Mouse (Mus musculus) embryonic facial prominence, embryonic 10.5 days (tissue): Measurements from ENCODE around the gene Negr1. TPM values are rescaled to one million over a fixed set of nuclear protein-coding genes. Genes with fewer than 3 reads are reported as not detected.

Experiments used
- DNase-seq: peaks from one replicate; pipeline ENCODE4 v3.0.0-alpha.2; 2017; ENCODE audit warnings: low spot score
- H3K27ac ChIP-seq: fragments of 300-500 bp; sonication (generic); replicated peaks from 2 replicates; pipeline ENCODE4 v1.5.1; 2016; ENCODE audit warnings: mild to moderate bottlenecking
- H3K27me3 ChIP-seq: fragments of 300-500 bp; sonication (generic); replicated peaks from 2 replicates; pipeline ENCODE4 v1.6.1; 2016; ENCODE audit warnings: low read depth, mild to moderate bottlenecking; ENCODE audit not compliant: poor library complexity, severe bottlenecking
- H3K36me3 ChIP-seq: fragments of 300-500 bp; sonication (generic); replicated peaks from 2 replicates; pipeline ENCODE4 v1.6.1; 2016; ENCODE audit warnings: mild to moderate bottlenecking, moderate library complexity
- H3K4me1 ChIP-seq: fragments of 300-500 bp; sonication (generic); 2 replicates; pipeline ENCODE4 v1.6.1; 2016
- H3K4me3 ChIP-seq: fragments of 300-500 bp; sonication (generic); 2 replicates; pipeline ENCODE4 v1.5.1; 2016; ENCODE audit warnings: mild to moderate bottlenecking, moderate library complexity
- H3K9me3 ChIP-seq: fragments of 300-500 bp; sonication (generic); 2 replicates; pipeline ENCODE4 v1.6.1; 2016; ENCODE audit warnings: mild to moderate bottlenecking
- WGBS: fragments of 180-500 bp; shearing (Covaris S2); methylation state at CpG from one replicate; pipeline ENCODE4 v1.1.7; 2016; 5-methylcytosine and 5-hydroxymethylcytosine counted together
- polyA plus RNA-seq: library from polyadenylated mRNA; unstranded; fragments of >200 nt; fragmentation: Nextera tagmentation; extraction: Ambion mirVana; gene quantifications from 2 replicates; pipeline ENCODE4 v1.2.1, GENCODE M21; 2016

The Negr1 gene
- polyA plus RNA-seq, 1 experiment from 2014 or later, result 3.6 TPM

GRCm38 (mm10) chr3:157268742-157269141, 707.1 kb downstream of the Negr1 start:
- 69% methylated on average over 4 of the region's 4 CpGs for WGBS
- no peak for DNase-seq
- H3K27ac ChIP-seq, result no peak overlapping the region
- H3K9me3 ChIP-seq, result no peaks in the 10 kb centered on the region
- H3K4me1 ChIP-seq, result no peaks in the 10 kb centered on the region
- H3K36me3 ChIP-seq, result no peaks in the 10 kb centered on the region
- no peaks in the 10 kb centered on the region for H3K27me3 ChIP-seq
- H3K4me3 ChIP-seq, result no peak overlapping the region

GRCm38 (mm10) chr3:157272379-157272778, 710.8 kb downstream of the Negr1 start:
- no peak overlapping the region for H3K4me3 ChIP-seq
- no peaks in the 10 kb centered on the region for H3K9me3 ChIP-seq
- H3K27me3 ChIP-seq, result no peaks in the 10 kb centered on the region
- no peak overlapping the region for H3K27ac ChIP-seq
- H3K36me3 ChIP-seq, result no peaks in the 10 kb centered on the region
- no peaks in the 10 kb centered on the region for H3K4me1 ChIP-seq
- no peak for DNase-seq

- no peaks in the 10 kb centered on the region for H3K27me3 ChIP-seq
- no peaks in the 10 kb centered on the region for H3K4me1 ChIP-seq
- H3K27ac ChIP-seq, result no peak overlapping the region
- H3K36me3 ChIP-seq, result no peaks in the 10 kb centered on the region
- no peaks in the 10 kb centered on the region for H3K9me3 ChIP-seq
- no peak overlapping the region for H3K4me3 ChIP-seq
- 77% methylated on average over 1 of the region's 1 CpGs for WGBS
- DNase-seq, result no peak
Observed at GRCm38 (mm10) chr3:157274143-157274542, 712.5 kb downstream of the Negr1 start.

DNA sequence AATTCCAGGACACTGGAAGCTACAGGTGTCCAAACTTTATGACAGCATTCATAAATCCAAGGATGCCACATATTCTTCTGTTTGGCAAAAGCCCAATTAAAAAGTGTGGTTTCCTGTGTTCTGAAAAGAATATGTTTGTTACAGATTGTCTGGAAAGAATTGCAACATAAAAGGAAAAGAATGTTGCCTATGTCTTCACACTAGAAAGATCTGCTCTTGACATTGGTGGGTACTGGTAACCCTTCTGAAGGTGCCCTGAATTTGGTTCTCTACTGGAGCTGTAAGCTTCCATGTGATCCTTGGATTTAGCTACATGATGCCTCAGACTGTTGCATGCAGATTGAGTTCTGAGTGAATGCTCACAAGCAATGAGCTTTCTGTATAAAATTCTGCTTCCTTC, 718.1 kb downstream of the Negr1 start:
- no peak overlapping the region for H3K4me3 ChIP-seq
- no peaks in the 10 kb centered on the region for H3K36me3 ChIP-seq
- H3K4me1 ChIP-seq, result no peaks in the 10 kb centered on the region
- H3K27ac ChIP-seq, result no peak overlapping the region
- no peak for DNase-seq
- no peaks in the 10 kb centered on the region for H3K9me3 ChIP-seq
- H3K27me3 ChIP-seq, result no peaks in the 10 kb centered on the region

GRCm38 (mm10) chr3:157281259-157281658, 719.7 kb downstream of the Negr1 start:
- H3K27me3 ChIP-seq, result no peaks in the 10 kb centered on the region
- H3K36me3 ChIP-seq, result no peaks in the 10 kb centered on the region
- DNase-seq, result no peak
- H3K9me3 ChIP-seq, result no peaks in the 10 kb centered on the region
- H3K4me3 ChIP-seq, result no peak overlapping the region
- H3K27ac ChIP-seq, result no peak overlapping the region
- H3K4me1 ChIP-seq, result no peaks in the 10 kb centered on the region

- WGBS, result 90% methylated on average over 1 of the region's 1 CpGs
- Histone ChIP-seq H3K9me3 (no peaks in the 10 kb centered on the region), H3K27me3 (no peaks in the 10 kb centered on the region), H3K36me3 (no peaks in the 10 kb centered on the region), H3K4me1 (no peaks in the 10 kb centered on the region), H3K27ac (no peak overlapping the region), H3K4me3 (no peak overlapping the region)
- no peak for DNase-seq
Observed at GRCm38 (mm10) chr3:157291286-157291685, 729.7 kb downstream of the Negr1 start.

- Histone ChIP-seq H3K36me3 (no peaks in the 10 kb centered on the region), H3K27ac (no peak overlapping the region), H3K27me3 (no peaks in the 10 kb centered on the region), H3K4me3 (no peak overlapping the region), H3K4me1 (no peaks in the 10 kb centered on the region), H3K9me3 (no peaks in the 10 kb centered on the region)
- DNase-seq, result no peak
- 86% methylated on average over 4 of the region's 4 CpGs for WGBS
Observed at GRCm38 (mm10) chr3:157297216-157297615, 735.6 kb downstream of the Negr1 start.

DNA sequence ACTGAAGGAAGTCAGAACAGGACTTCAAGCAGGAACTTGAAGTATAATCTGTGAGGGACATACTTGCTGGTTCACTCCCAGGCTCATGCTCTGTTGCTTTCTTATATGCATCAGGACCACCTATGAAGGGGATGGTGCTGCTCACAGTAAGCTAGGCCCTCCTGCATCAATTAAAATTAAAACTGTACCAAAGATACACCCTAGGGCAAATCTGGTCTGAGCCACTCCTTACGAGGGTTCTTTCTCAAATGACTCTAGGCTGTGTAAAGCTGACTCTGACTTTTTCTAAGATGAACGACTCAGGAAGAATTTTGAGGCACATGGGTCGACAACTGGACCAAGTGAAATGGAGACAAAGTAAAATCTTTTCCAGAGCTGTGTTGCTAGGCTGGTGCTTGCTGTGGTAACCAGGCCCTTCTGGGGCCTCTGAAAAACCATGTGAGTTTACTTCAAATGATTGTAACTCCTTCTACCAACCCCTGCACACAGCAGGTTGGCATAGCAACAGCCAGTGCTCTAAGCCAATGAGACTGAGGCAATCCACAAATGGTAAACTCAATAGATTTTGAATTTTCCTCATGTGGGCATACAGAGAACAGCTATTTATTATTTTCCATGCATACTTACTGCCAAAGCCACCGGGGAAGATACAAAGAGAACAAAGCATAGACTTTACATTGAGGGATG, 742.0 kb downstream of the Negr1 start:
- Histone ChIP-seq H3K4me3 (no peak overlapping the region), H3K9me3 (no peaks in the 10 kb centered on the region), H3K4me1 (no peaks in the 10 kb centered on the region), H3K36me3 (no peaks in the 10 kb centered on the region), H3K27ac (no peak overlapping the region), H3K27me3 (no peaks in the 10 kb centered on the region)
- 82% methylated on average over 4 of the region's 4 CpGs for WGBS
- DNase-seq, result no peak

GRCm38 (mm10) chr3:157321081-157321573, 759.5 kb downstream of the Negr1 start:
- WGBS, result 29% methylated on average over 1 of the region's 1 CpGs

DNA sequence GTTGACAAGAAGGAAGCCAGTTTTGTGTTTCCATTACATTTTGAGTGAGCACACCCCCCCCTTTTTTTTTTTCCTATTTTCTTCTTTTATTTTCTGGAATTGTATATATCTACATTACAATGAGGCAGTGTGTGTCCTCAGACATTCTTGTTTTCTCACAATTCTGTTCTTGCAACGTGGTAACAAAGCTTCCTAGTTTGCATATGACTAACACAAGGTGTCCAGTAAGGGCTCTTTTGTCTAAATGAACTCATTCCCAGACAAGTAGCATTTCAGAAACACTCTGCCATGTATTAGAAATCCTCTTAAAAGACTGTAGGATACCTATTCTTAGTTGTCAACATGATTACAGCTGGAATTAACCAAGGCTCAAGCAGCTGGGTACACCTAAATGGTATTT, 760.2 kb downstream of the Negr1 start:
- no peaks in the 10 kb centered on the region for H3K9me3 ChIP-seq
- no peaks in the 10 kb centered on the region for H3K4me1 ChIP-seq
- no peaks in the 10 kb centered on the region for H3K36me3 ChIP-seq
- no peak overlapping the region; the same call in 1 of the 2 replicates for H3K27ac ChIP-seq
- no peaks in the 10 kb centered on the region; the same call in 1 of the 2 replicates for H3K27me3 ChIP-seq
- no peak for DNase-seq
- WGBS, result 20% methylated on average over 1 of the region's 1 CpGs
- H3K4me3 ChIP-seq, result no peak overlapping the region

More at GRCm38 (mm10) chr3:157321081-157321573, 759.5 kb downstream of the Negr1 start:
- no peak for DNase-seq
- H3K4me1 ChIP-seq, result no peaks in the 10 kb centered on the region
- no peak overlapping the region for H3K4me3 ChIP-seq
- no peaks in the 10 kb centered on the region for H3K36me3 ChIP-seq
- H3K27me3 ChIP-seq, result no peaks in the 10 kb centered on the region; the same call in 1 of the 2 replicates
- no peaks in the 10 kb centered on the region for H3K9me3 ChIP-seq
- H3K27ac ChIP-seq, result no peak overlapping the region; the same call in 1 of the 2 replicates

DNA sequence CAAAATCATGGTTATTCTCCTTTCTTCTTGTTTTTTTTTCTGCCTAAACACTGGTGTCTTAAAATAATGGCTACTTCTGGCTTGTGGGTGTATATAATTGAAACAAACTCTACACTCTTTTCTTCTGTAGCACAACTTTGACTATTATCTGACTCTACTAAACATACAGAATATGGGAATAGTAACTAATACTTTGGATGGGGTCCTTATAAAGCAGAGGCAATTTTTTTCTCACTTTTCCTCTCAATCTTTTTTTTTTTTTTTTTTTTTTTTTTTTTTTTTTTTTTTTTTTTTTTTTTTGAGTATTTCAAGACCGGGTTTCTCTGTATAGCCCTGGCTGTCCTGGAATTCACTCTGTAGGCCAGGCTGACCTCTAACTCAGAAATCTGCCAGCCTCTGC, 772.6 kb downstream of the Negr1 start:
- Histone ChIP-seq H3K4me3 (no peak overlapping the region), H3K36me3 (no peaks in the 10 kb centered on the region), H3K27ac (no peak overlapping the region), H3K9me3 (no peaks in the 10 kb centered on the region), H3K4me1 (no peaks in the 10 kb centered on the region), H3K27me3 (no peaks in the 10 kb centered on the region)
- DNase-seq, result no peak
- 72% methylated on average over 1 of the region's 1 CpGs for WGBS

GRCm38 (mm10) chr3:157349480-157349879, 787.9 kb downstream of the Negr1 start:
- no peaks in the 10 kb centered on the region for H3K27me3 ChIP-seq
- H3K4me3 ChIP-seq, result no peak overlapping the region
- DNase-seq, result no peak
- H3K4me1 ChIP-seq, result no peaks in the 10 kb centered on the region
- no peak overlapping the region for H3K27ac ChIP-seq
- no peaks in the 10 kb centered on the region for H3K9me3 ChIP-seq
- H3K36me3 ChIP-seq, result no peaks in the 10 kb centered on the region
- WGBS, result 48% methylated on average over 2 of the region's 2 CpGs

- no peaks in the 10 kb centered on the region for H3K4me1 ChIP-seq
- H3K36me3 ChIP-seq, result no peaks in the 10 kb centered on the region
- H3K9me3 ChIP-seq, result no peaks in the 10 kb centered on the region
- no peaks in the 10 kb centered on the region for H3K27me3 ChIP-seq
- no peak overlapping the region for H3K27ac ChIP-seq
- 64% methylated on average over 3 of the region's 3 CpGs for WGBS
- DNase-seq, result peak; percentile 10
- H3K4me3 ChIP-seq, result no peak overlapping the region
Observed at GRCm38 (mm10) chr3:157358905-157359304, 797.3 kb downstream of the Negr1 start.
